Mouse (Mus musculus) heart, postnatal 0 days (tissue): ENCODE data around the gene Cd7.

Experiments
- CTCF ChIP-seq: IDR thresholded peaks from 2 replicates; pipeline ENCODE4 v1.5.1; 2016; ENCODE audit warnings: antibody characterized with exemption, control low read depth, low read depth
- EP300 ChIP-seq: IDR thresholded peaks from 2 replicates; pipeline ENCODE4 v1.6.1; 2016; ENCODE audit warnings: antibody characterized with exemption, low read depth

- TF ChIP-seq EP300 (no peak), CTCF (no peak)
Measured at GRCm38 (mm10) chr11:121019501-121019900, 19.7 kb downstream of the Cd7 start.
